Mouse (Mus musculus): ENCODE data around the gene Klhl22.

GRCm38 (mm10) chr16:17717791-17718190 lies 41.6 kb upstream of the Klhl22 start:
- TF ChIP-seq CTCF (IDR thresholded peaks at IDR 0.05; ENCODE audit: extremely low read depth, insufficient read depth, insufficient read length, insufficient replicate concordance) = no peak
- no peak for TF ChIP-seq POLR2A (IDR thresholded peaks at IDR 0.05; ENCODE audit: low read depth, low read length)

Measured in spleen, adult 2 months (tissue).